Mouse (Mus musculus): Measurements from ENCODE around the gene 4930402H24Rik. TPM values are rescaled to one million over a fixed set of nuclear protein-coding genes. Genes with fewer than 3 reads are reported as not detected.
A peak's percentile ranks its signal among the peaks of the same experiment; 100 is the strongest.

Gene 4930402H24Rik
- total and polyA plus RNA-seq, 2 experiments from 2014 or later = 57.6 to 131 TPM

DNA sequence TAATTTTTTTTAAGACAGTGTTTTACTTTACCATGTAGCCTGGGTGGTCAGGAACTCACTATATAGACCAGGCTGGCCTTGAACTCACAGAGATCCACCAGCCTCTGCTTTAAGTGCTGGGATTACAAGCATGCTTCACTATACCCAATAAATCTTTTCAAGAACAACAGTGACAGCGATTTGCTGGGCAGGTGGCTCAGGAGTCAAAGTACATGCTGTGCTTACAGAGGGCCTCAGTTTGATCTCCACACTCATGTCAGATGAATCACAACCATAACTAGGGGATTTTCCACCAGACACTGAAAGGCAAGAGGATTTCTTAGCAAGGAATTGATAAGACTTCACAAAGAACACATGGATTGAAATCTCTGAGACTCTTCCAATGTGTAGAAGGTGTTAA lies 126.3 kb downstream of the 4930402H24Rik start:
- Histone ChIP-seq H3K36me3 (ENCODE audit: insufficient read depth, low read length) (peaks cover 72% of the 10 kb centered on the region), H3K27ac (no peak overlapping the region), H3K4me3 (ENCODE audit: low read length) (no peak overlapping the region), H3K9ac (replicated peaks; ENCODE audit: low read length) (no peak overlapping the region), H3K4me2 (ENCODE audit: low read depth, low read length) (no peak overlapping the region), H3K4me1 (ENCODE audit: insufficient read depth, low read length) (no peaks in the 10 kb centered on the region), H3K27me3 (ENCODE audit: insufficient read depth, low read length) (no peaks in the 10 kb centered on the region), H3K9me3 (ENCODE audit: low read length) (no peaks in the 10 kb centered on the region)
- no peak for TF ChIP-seq CTCF (IDR thresholded peaks at IDR 0.05; ENCODE audit: low read depth)
- 80% methylated on average over 1 of the region's 1 CpGs for WGBS
- DNase-seq (ENCODE audit: low spot score) (no peak), ATAC-seq (no peak)

DNA sequence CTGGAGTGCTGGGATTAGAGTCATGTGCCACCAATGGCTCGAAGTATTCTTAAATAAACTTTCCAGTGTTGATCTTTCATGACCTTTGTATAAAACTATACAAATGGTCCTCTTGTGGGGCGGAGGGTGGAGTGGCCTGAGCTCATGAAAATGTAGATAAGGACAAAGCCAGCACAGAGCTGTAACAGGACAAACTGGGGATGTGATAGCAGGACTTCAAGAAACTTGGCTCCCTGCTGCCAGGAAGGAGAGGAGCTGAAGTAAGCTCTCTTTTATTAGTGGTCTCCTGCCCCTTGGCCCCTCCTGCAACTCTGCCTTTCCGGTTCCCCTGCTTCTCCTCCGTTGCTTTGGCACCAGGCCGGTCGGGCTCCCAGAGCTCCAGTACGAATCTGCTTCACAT lies 129.6 kb downstream of the 4930402H24Rik start:
- no peak overlapping the region for H3K9ac ChIP-seq (replicated peaks; ENCODE audit: low read length)
- H3K27me3 ChIP-seq (ENCODE audit: insufficient read depth, low read length) = no peaks in the 10 kb centered on the region
- ATAC-seq (no peak), DNase-seq (ENCODE audit: low spot score) (no peak)
- WGBS = 89% methylated on average over 7 of the region's 7 CpGs
- H3K4me3 ChIP-seq (ENCODE audit: low read length) = no peak overlapping the region
- H3K27ac ChIP-seq = no peak overlapping the region
- TF ChIP-seq CTCF (IDR thresholded peaks at IDR 0.05; ENCODE audit: low read depth) = no peak
- no peak overlapping the region for H3K4me2 ChIP-seq (ENCODE audit: low read depth, low read length)
- H3K36me3 ChIP-seq (ENCODE audit: insufficient read depth, low read length) = peaks cover 64% of the 10 kb centered on the region
- H3K4me1 ChIP-seq (ENCODE audit: insufficient read depth, low read length) = no peaks in the 10 kb centered on the region
- no peaks in the 10 kb centered on the region for H3K9me3 ChIP-seq (ENCODE audit: low read length)

DNA sequence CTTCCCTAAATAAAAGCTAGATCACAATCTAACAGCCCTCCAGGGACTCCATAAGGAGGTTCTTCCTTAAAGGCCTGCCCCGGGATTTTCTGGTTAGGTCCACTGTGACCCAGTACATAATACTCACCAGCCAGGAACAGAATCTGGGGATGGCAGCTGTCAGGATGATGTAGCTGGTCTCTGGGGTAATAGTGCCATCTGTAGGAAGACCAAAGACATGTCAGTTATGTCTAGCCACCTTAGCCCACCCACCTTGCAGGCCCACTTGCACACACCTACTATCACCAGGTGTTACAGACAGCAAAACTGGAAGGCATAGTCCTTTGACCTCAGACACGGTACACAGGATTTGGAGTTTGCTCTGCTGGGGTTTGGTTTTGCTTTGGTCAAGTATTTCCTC lies 138.7 kb downstream of the 4930402H24Rik start:
- no peak overlapping the region for H3K9ac ChIP-seq (replicated peaks; ENCODE audit: low read length)
- no peaks in the 10 kb centered on the region for H3K27me3 ChIP-seq (ENCODE audit: insufficient read depth, low read length)
- 71% methylated on average over 2 of the region's 2 CpGs for WGBS
- no peak overlapping the region for H3K27ac ChIP-seq
- no peaks in the 10 kb centered on the region for H3K4me1 ChIP-seq (ENCODE audit: insufficient read depth, low read length)
- no peak overlapping the region for H3K4me3 ChIP-seq (ENCODE audit: low read length)
- no peak overlapping the region for H3K4me2 ChIP-seq (ENCODE audit: low read depth, low read length)
- 0 out of 2 replicates have a peak, but pooled peaks have one; percentile 35 for ATAC-seq
- DNase-seq (ENCODE audit: low spot score) = no peak
- peak; percentile 31 for TF ChIP-seq CTCF (IDR thresholded peaks at IDR 0.05; ENCODE audit: low read depth)
- peaks cover 78% of the 10 kb centered on the region for H3K36me3 ChIP-seq (ENCODE audit: insufficient read depth, low read length)
- H3K9me3 ChIP-seq (ENCODE audit: low read length) = no peaks in the 10 kb centered on the region

DNA sequence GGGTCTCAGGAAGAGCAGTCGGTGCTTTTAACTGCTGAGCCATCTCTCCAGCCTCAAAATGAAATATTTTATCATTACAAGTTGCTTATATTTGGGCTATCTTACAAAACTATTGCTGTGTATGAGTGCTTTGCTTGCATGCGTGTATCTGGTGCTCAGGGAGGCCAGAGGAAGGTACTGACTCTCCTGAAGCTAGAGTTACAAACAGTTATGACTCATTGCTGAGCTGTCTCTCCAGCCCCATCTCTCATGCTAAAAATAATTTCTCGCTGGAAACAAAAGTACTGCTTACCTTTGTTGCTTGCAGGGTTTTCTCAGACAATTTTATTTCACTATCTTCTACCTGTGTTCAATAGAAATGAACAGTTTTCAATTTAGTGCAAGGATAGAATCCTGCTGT lies 140.8 kb downstream of the 4930402H24Rik start:
- Histone ChIP-seq H3K4me3 (ENCODE audit: low read length) (no peak overlapping the region), H3K4me1 (ENCODE audit: insufficient read depth, low read length) (no peaks in the 10 kb centered on the region), H3K9me3 (ENCODE audit: low read length) (no peaks in the 10 kb centered on the region), H3K4me2 (ENCODE audit: low read depth, low read length) (no peak overlapping the region), H3K27ac (no peak overlapping the region), H3K36me3 (ENCODE audit: insufficient read depth, low read length) (peaks cover 80% of the 10 kb centered on the region), H3K27me3 (ENCODE audit: insufficient read depth, low read length) (no peaks in the 10 kb centered on the region), H3K9ac (replicated peaks; ENCODE audit: low read length) (no peak overlapping the region)
- WGBS = 93% methylated on average over 3 of the region's 3 CpGs
- ATAC-seq = no peak
- no peak for TF ChIP-seq CTCF (IDR thresholded peaks at IDR 0.05; ENCODE audit: low read depth)
- DNase-seq (ENCODE audit: low spot score) = no peak

DNA sequence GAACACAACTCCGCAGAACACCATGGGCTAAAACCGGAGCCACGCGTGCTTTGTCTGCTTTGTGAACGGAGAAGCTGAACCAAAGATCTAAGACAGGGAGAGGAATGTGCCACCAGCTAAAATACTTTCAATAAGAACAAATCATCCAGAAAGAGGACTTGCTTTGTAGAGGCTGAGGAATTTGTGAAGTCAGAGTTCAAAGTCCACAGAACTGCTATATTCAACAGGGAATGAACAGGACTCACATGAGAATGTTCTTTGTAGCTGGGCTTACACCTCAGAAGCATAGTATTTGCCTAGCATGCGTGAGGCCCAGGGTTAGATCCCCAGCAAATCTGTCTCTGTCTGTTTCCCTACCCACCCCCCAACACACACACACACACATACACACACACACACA lies 145.3 kb downstream of the 4930402H24Rik start:
- no peak for DNase-seq (ENCODE audit: low spot score)
- Histone ChIP-seq H3K4me3 (ENCODE audit: low read length) (no peak overlapping the region), H3K27me3 (ENCODE audit: insufficient read depth, low read length) (no peaks in the 10 kb centered on the region), H3K27ac (no peak overlapping the region), H3K9me3 (ENCODE audit: low read length) (no peaks in the 10 kb centered on the region), H3K4me1 (ENCODE audit: insufficient read depth, low read length) (no peaks in the 10 kb centered on the region), H3K36me3 (ENCODE audit: insufficient read depth, low read length) (peaks cover 48% of the 10 kb centered on the region), H3K9ac (replicated peaks; ENCODE audit: low read length) (no peak overlapping the region), H3K4me2 (ENCODE audit: low read depth, low read length) (no peak overlapping the region)
- WGBS = 70% methylated on average over 6 of the region's 6 CpGs
- no peak for ATAC-seq
- no peak for TF ChIP-seq CTCF (IDR thresholded peaks at IDR 0.05; ENCODE audit: low read depth)

DNA sequence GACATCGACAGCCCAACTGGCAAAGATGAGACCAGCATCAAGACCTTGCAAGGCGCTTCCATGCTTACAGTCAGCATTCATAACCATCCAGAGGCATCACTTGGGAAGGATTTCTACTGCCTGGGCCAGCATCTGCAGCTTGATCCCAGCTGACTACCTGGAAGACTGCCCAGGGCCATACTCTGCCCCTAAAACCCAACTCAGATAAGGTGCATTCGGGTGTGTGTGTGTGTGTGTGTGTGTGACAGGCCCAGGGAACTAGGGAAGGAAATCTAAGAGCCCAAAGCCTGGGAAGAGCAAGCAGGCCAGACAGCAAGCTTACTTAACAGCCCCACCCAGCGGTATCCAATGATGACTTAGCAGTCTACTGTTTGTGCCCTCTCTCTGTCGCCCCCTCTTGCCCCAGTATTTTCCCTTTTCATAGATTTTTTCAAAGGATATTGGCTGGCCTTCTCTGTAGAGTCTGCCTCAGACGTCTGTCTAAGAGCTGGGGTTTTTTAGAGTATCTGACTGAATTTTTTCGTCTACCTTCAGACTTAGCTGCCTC lies 151.1 kb downstream of the 4930402H24Rik start:
- ATAC-seq (0 out of 2 replicates have a peak, but pooled peaks have one; percentile 32), DNase-seq (ENCODE audit: low spot score) (no peak)
- Histone ChIP-seq H3K4me2 (ENCODE audit: low read depth, low read length) (no peak overlapping the region), H3K9me3 (ENCODE audit: low read length) (no peaks in the 10 kb centered on the region), H3K9ac (replicated peaks; ENCODE audit: low read length) (no peak overlapping the region), H3K4me1 (ENCODE audit: insufficient read depth, low read length) (no peaks in the 10 kb centered on the region; the same call in 1 of the 2 replicates), H3K4me3 (ENCODE audit: low read length) (no peak overlapping the region), H3K27me3 (ENCODE audit: insufficient read depth, low read length) (no peaks in the 10 kb centered on the region), H3K36me3 (ENCODE audit: insufficient read depth, low read length) (peaks cover 4% of the 10 kb centered on the region), H3K27ac (peak overlapping the region; percentile 27; the same call in 1 of the 2 replicates)
- peak; percentile 23; the same call in 1 of the 2 replicates for TF ChIP-seq CTCF (IDR thresholded peaks at IDR 0.05; ENCODE audit: low read depth)
- whole genome bisulfite sequencing = 50% methylated on average over 7 of the region's 7 CpGs

DNA sequence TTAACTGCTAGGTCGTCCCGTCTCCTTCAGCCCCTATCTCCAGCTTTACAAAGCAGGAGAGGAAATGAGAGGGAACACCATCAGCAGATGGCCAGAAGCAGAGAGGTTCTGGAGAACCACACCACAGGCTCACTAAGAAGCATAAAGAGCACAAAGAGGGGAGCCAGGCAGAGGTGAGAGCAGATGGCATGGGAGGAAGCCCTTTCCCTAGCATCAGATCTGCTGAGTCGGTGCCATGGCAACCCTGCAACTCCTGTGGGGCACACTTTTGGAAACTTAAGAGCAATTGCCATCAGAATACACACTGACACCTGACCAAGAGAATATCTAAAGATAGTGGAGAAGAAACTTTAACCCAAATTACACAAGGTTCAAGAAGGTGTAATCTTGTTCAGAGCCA lies 151.6 kb downstream of the 4930402H24Rik start:
- no peaks in the 10 kb centered on the region for H3K9me3 ChIP-seq (ENCODE audit: low read length)
- H3K4me3 ChIP-seq (ENCODE audit: low read length) = no peak overlapping the region
- ATAC-seq (0 out of 2 replicates have a peak, but pooled peaks have one; percentile 24), DNase-seq (ENCODE audit: low spot score) (no peak)
- no peak for TF ChIP-seq CTCF (IDR thresholded peaks at IDR 0.05; ENCODE audit: low read depth)
- 70% methylated on average over 3 of the region's 3 CpGs for WGBS
- H3K4me2 ChIP-seq (ENCODE audit: low read depth, low read length) = no peak overlapping the region
- H3K27ac ChIP-seq = no peak overlapping the region
- peaks cover 4% of the 10 kb centered on the region for H3K36me3 ChIP-seq (ENCODE audit: insufficient read depth, low read length)
- no peak overlapping the region for H3K9ac ChIP-seq (replicated peaks; ENCODE audit: low read length)
- H3K27me3 ChIP-seq (ENCODE audit: insufficient read depth, low read length) = no peaks in the 10 kb centered on the region
- no peaks in the 10 kb centered on the region; the same call in 1 of the 2 replicates for H3K4me1 ChIP-seq (ENCODE audit: insufficient read depth, low read length)

Measured in hindbrain, postnatal 0 days (tissue).